28 mouse cellular contexts compared by ENCODE assay signal in the genomic region with DNA sequence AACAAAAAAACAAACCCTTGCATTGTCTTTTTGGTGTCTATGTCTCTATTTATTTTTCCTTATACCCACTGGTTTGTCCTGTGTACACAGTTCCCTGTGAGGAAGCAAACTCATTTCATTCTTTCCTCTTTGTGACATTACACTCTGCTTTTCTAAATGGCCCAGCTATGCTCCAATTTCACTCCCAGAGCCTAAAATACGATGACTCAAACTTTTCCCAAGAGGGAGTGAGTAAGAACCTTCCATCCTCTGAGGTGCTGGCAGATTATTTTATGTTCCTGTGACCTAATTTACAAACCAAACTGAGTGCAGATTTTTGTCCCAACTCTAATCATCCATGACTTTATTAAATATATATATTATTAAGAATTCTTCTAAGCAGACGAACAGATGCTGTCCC. TPM values are rescaled to one million over a fixed set of nuclear protein-coding genes. Genes with fewer than 3 reads are reported as not detected.
A peak's percentile ranks its signal among the peaks of the same experiment; 100 is the strongest.
DNase-seq lines count a peak whose midpoint lies in the region; ATAC-seq and TF ChIP-seq lines count a peak whose summit lies in the region.
"Had no signal": no experiment of that assay in that cellular context is flagged by ENCODE, and none has a peak within 500 bp of the region (broad histone marks: within the 10 kb centered on the region; RNA-seq: fewer than 3 reads in every experiment).

No protein-coding gene starts in this region.

- H3ac ChIP-seq in C2C12 (ENCODE audit: control insufficient read depth, insufficient read length, low read depth): no peak overlapping the region

- no peaks in the 10 kb centered on the region for H3K4me1 ChIP-seq in heart, embryonic 12.5 days (replicated peaks)
- peaks cover 5% of the 10 kb centered on the region for H3K4me1 ChIP-seq in brown adipose tissue, adult 24 weeks (ENCODE audit: control insufficient read depth, insufficient read depth, insufficient read length, low read length)
- H3K4me1 ChIP-seq: forebrain, embryonic 12.5 days; limb, embryonic 13.5 days had no signal

- WGBS in heart, embryonic 12.5 days: 73% methylated on average over 2 of the region's 2 CpGs

- H3K4me3 ChIP-seq in heart, embryonic 12.5 days: no peak overlapping the region
- H3K4me3 ChIP-seq in C2C12 (ENCODE audit: insufficient read depth, poor library complexity, severe bottlenecking): no peak overlapping the region
- H3K4me3 ChIP-seq in brown adipose tissue, adult 24 weeks (ENCODE audit: insufficient read depth, low read depth, low read length): no peak overlapping the region
- H3K4me3 ChIP-seq: forebrain, embryonic 12.5 days; heart, embryonic 13.5 days; kidney, embryonic 15.5 days; left cerebral cortex, adult 2 months; limb, embryonic 13.5 days; neural tube, embryonic 13.5 days had no signal

- H3K79me3 ChIP-seq in C2C12 (ENCODE audit: low read depth): no peaks in the 10 kb centered on the region

- H3K9me3 ChIP-seq in heart, embryonic 12.5 days (replicated peaks): no peaks in the 10 kb centered on the region; the same call in 1 of the 2 replicates
- H3K9me3 ChIP-seq: forebrain, embryonic 12.5 days; heart, embryonic 13.5 days; kidney, embryonic 15.5 days; limb, embryonic 13.5 days; neural tube, embryonic 13.5 days had no signal

- peak; percentile 50 for DNase-seq in heart, adult 8-10 months (ENCODE audit: low spot score)
- no peak for DNase-seq in layer of hippocampus, adult 9-10 months (ENCODE audit: low spot score)
- no peak for DNase-seq in urinary bladder, postnatal 4 days (ENCODE audit: low spot score in 2 of 2)
- DNase-seq: adrenal gland, adult 2 months; cerebellum, adult 11-12 months; cerebellum, postnatal 10 days; forebrain, postnatal 0 days; heart, postnatal 14 days; kidney, adult 18-20 months; kidney, postnatal 25 days; lung, postnatal 36 days; right cerebral cortex, postnatal 4 days; thymus, postnatal 4 days had no signal

- H3K79me2 ChIP-seq in C2C12 (ENCODE audit: control insufficient read depth, insufficient read depth): no peaks in the 10 kb centered on the region

- ATAC-seq in heart, embryonic 12.5 days (ENCODE audit: insufficient number of reproducible peaks, low FRiP score): no peak
- ATAC-seq: CD4-positive, CD25-positive, alpha-beta regulatory T cell, adult 4 months; forebrain, postnatal 0 days; hindbrain, embryonic 16.5 days had no signal

- no peak for TF ChIP-seq CTCF in C2C12 (IDR thresholded peaks at IDR 0.05; ENCODE audit: control insufficient read depth, insufficient read depth, insufficient read length)

- no peaks in the 10 kb centered on the region for H3K36me3 ChIP-seq in heart, embryonic 12.5 days
- no peaks in the 10 kb centered on the region for H3K36me3 ChIP-seq in C2C12 (ENCODE audit: control insufficient read depth, insufficient read depth)
- H3K36me3 ChIP-seq: forebrain, embryonic 12.5 days; heart, embryonic 13.5 days; limb, embryonic 13.5 days; neural tube, embryonic 13.5 days had no signal

- no peak overlapping the region for H3K4me2 ChIP-seq in heart, embryonic 12.5 days
- H3K4me2 ChIP-seq: forebrain, embryonic 12.5 days; heart, embryonic 13.5 days; kidney, embryonic 15.5 days; limb, embryonic 13.5 days; liver, embryonic 11.5 days; midbrain, embryonic 11.5 days; neural tube, embryonic 13.5 days had no signal

- H3K27me3 ChIP-seq in heart, embryonic 12.5 days (replicated peaks): no peaks in the 10 kb centered on the region
- H3K27me3 ChIP-seq in C2C12 (ENCODE audit: control insufficient read depth, insufficient read depth, insufficient read length): no peaks in the 10 kb centered on the region
- H3K27me3 ChIP-seq: forebrain, embryonic 12.5 days; heart, embryonic 13.5 days; kidney, embryonic 15.5 days; limb, embryonic 13.5 days; neural tube, embryonic 13.5 days had no signal

- H3K9ac ChIP-seq in heart, embryonic 12.5 days: no peak overlapping the region
- H3K9ac ChIP-seq: forebrain, embryonic 12.5 days; forebrain, postnatal 0 days; heart, embryonic 13.5 days; kidney, embryonic 15.5 days; limb, embryonic 13.5 days; neural tube, embryonic 13.5 days had no signal

- H3K27ac ChIP-seq in heart, embryonic 12.5 days (ENCODE audit: poor library complexity, severe bottlenecking): no peak overlapping the region
- peak overlapping the region; percentile 79 for H3K27ac ChIP-seq in brown adipose tissue, adult 24 weeks (replicated peaks; ENCODE audit: low read depth, low read length)
- H3K27ac ChIP-seq: forebrain, embryonic 12.5 days; heart, embryonic 13.5 days; kidney, embryonic 15.5 days; left cerebral cortex, adult 2 months; limb, embryonic 13.5 days; neural tube, embryonic 13.5 days had no signal

TF ChIP-seq in C2C12, 6 proteins besides CTCF, POLR2A, EP300 and RAD21:
- TF ChIP-seq MAX (IDR thresholded peaks at IDR 0.05): no peak
- peak; percentile 15 for TF ChIP-seq FOSL1 (IDR thresholded peaks at IDR 0.05; ENCODE audit: insufficient read depth, low read length, poor library complexity, severe bottlenecking)
TF ChIP-seq in C2C12: peak in this region for 1.

RNA-seq across cellular contexts. Expression of gene Enpep, which starts 19.3 kb away (rescaled TPM):
- 1 to 10 TPM; 5.0 to 7.2 (median 6.2) TPM for total RNA-seq in heart, adult 8-10 months (2022)
- 14.6 and 15.5 TPM in 2 replicates for polyA plus RNA-seq in heart, embryonic 12.5 days (2016; fragmentation: Nextera tagmentation; extraction: Ambion mirVana)
- not detected for polyA plus RNA-seq in C2C12 (2012; fragmentation: generic; extraction: Trizol)
- polyA plus RNA-seq in brown adipose tissue, adult 24 weeks (2012; ENCODE audit: insufficient read depth, insufficient read length, missing spikeins): 13.1 and 13.4 TPM in 2 replicates
- total RNA-seq: common myeloid progenitor, adult 5-6 weeks; megakaryocyte, adult 5-6 weeks had no signal

Comparison
In these comparisons a context has a peak if more than half of its experiments do, and no peak if none do; other contexts are left out.
1. RNA of gene Enpep, which starts 19.3 kb away (polyA plus RNA-seq): 14.6 to 15.5 TPM in heart, embryonic 12.5 days and 13.1 to 13.4 TPM in brown adipose tissue, adult 24 weeks; not detected in C2C12 (single experiment); every median in the first group is over 10 times any median in the second.